Mouse (Mus musculus): Measurements from ENCODE around the gene Nt5m.

DNA sequence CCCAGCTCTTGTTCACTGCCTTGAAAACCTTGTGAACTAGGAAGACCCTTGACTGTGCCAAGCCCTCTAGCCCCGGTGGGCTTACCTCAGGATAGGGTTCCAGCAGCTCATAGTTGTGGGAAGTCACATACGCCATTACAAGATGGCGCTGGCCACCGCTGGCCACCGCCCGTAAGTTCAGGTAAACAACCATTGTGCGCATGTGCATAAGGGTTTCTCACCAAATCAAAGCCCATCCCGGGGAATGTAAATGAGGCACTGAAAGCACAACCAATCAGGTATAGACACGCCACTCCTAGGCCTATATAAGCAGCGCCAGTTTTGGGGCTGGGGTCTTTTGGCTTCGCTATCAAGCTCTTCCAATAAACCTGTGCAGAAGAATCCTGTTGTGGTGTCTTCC is 7.1 kb downstream of the Nt5m start:
- TF ChIP-seq POLR2A (IDR thresholded peaks at IDR 0.05; ENCODE audit: extremely low read depth, insufficient read depth, low read length), result no peak
- no peak for TF ChIP-seq CTCF (IDR thresholded peaks at IDR 0.05; ENCODE audit: extremely low read depth, insufficient read depth, low read length)

Data from cortical plate, adult 2 months (tissue).